Mouse (Mus musculus) R1 (cell line): Measurements from ENCODE around the gene Gpr137.
A peak's percentile ranks its signal among the peaks of the same experiment; 100 is the strongest.

Experiments
- DNase-seq: peaks from one replicate; pipeline ENCODE4 v3.0.0-alpha.2; 2018; ENCODE audit warnings: low read depth, low spot score

The Gpr137 gene

DNA sequence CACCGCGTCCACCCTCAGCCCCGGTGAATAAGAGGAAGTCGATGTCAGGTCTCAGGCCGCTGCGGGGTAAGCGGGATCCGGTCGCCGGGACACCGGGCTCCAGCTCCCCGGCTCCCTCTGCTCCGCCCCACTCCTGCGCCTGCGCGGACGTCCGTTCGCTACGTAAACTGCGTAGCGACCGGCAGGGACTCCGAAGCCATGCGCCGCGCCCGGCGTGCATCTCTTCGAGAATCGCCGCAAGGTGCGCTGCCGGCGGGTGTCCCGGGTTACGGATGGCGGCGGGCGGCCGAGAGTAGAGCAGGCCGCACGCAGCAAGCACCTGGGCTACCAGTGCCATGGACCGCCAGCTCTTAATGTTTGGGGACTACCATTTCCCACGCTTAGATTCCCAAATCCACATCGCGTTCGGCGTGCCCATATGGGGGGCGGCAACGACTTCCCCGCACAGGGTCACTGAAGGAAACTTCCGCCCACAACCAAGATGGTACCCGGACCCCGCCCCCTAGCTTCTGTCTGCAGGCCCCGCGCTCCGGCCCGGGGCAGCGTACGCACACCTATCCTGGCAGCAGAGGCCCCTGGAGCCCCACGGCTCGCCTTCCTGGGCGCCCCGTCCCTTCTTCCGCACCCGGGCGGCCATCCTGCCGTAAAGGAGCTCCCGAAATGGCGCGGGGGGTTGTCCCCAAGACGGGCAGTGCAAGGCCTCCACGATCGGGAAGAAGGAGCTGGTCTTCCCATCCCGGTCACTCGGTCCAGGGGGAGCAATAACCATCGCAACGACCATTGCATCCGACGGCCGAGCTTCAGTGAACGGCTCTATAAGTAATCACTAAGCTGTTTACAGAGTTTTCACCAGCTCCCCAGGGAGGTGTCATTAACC, 670 bp downstream of the Gpr137 start, which contains the start of gene Bad:
Bad (plus strand) TSS at position 490 of the 877 bp plus-strand sequence.
- DNase-seq: peak; percentile 89

DNA sequence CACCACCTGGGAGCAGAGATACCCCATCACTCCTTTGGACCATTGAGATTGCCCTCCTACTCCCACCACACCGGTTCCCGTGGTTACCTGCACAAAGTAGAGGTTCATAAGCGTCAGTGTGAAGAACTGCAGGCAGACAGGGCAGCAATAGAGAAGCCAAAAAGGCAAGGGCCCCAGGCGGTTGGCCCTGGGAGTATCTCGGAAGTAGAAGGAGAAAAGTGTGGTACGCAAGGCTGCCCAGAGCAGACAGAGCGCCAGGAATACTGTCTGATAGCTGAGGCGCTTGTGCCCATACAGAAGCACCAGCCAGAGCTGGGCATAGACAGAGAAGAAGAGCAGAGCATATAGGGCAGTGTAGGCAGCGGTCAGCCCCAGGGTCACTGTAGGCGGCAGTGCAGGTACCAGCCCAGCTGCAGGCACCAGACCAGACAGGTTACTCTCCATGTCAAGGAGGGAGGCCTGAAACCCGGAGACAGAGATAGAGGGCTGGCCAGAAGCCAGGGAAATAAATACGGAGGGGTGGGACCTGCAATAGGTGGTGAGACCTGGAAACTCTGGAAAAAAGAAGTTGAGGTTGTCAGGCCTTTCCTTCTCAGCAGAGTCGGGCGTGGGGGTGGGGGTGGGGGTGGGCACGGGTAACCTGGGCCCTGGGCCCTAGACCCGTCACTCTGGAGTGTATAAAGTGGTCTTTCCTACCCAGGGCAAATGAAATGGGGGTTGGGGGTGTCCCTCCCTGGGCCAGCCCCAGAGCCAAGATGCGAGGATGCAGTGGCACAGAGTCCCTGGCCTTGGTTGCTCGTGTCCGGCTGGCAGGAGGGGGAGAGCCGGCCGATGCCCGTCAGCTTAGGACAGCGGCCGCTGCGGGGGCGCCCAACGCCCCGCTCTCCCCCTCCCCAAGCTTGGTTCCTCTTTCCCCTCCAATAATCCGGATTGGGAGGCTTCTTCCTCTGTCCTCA, 1.6 kb downstream of the Gpr137 start:
- peak; percentile 21 for DNase-seq

DNA sequence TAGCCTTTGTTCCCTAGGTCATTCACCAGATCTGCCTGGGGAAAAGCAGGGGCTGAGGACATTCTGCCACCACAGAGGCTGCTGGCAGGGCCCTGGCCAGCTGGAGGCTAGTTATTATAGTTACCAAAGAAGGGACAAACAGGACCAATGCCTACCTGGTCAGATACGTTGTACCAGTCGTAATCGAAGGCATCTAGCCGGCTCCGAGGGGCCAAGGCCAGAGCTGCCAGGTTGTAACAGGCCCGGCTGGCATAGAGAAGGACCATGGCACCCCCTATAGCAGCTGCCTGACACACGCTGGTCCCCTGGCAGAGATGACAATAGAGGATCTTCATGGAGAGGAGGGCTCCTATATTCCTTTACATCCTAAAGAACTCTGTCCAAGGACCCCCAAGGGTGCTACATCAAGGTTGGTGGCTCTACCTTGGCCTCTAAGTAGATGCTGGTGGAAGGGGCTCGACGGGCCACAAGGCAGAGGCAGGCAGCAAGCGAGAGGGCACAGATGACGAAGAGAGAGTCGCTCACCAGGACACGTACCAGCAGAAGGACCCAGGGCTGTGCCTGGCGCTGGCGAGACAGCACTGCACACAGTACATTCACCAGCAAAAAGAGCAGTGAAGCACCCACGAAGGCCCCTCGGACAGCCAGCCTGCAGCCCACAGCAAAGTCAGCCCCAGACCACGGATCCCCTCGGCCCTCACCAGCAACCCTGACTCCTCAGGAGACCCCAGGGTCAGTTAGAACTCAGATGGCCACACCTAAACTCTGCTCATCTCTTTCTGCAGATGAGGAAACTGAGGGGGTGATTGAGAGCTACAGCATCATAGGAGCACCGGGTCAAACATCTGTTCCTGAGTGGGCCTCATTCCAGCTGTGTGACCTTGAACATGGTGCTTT, 2.9 kb downstream of the Gpr137 start:
- no peak for DNase-seq

DNA sequence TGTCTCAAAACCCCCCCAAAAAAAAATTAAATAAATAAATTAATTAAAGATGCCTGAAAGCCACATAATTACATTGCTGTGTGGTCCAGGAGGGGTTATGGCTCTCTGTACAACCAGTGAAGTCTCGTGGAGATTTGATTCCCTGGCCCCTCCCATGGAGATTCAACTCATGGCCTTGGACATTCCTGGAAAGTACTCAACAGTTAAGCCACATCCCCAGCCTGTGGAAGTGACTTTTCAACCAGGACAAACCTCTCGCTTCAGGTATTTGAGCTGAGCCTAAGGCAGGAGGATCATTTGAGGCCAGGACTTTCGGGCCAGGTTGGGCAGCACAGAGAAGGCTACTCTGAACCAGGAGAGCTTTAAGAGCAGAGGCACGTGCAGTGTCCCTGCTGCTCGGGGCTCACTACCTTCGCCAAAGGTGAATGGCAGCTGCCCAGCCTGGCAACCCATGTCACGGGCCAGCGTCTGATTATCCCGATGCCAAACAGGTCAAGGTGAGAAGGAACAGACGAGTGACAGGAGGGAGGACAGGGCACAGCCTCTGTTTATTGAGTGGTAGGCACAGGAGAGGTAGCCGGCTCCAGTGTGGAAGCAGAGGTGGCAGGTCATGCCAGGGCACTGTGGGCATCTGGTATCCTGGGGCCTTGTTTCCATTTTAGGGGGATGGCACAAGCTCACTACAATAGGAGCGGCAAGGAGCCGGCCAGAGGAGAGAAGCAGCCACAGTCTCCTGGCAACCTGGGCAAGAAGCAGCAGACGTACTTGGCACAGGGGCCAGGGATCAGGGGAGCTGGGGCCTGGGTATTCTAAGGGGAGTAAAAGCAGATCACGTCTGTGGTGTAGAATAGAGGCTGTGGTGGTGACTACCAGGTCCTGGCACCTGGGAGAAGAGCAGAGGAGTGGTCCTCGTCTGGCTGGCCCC, 4.5 kb downstream of the Gpr137 start:
- DNase-seq: peak; percentile 27

DNA sequence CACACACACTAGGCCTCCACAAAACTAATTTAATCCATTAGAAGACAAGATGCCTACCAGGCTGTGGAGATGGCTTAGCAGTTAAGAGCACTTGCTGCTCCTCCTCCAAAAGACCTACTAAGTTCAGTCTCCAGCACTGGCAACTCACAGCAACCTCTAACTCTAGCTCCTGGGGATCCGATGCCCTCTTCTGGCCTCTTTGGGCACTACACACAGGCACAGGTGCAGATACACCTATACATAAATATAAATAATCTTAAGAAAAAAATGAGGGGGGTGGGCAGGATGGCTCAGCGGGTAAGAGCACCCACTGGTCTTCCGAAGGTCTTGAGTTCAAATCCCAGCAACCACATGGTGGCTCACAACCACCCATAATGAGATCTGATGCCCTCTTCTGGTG, 6.0 kb downstream of the Gpr137 start:
- DNase-seq: peak; percentile 68

DNA sequence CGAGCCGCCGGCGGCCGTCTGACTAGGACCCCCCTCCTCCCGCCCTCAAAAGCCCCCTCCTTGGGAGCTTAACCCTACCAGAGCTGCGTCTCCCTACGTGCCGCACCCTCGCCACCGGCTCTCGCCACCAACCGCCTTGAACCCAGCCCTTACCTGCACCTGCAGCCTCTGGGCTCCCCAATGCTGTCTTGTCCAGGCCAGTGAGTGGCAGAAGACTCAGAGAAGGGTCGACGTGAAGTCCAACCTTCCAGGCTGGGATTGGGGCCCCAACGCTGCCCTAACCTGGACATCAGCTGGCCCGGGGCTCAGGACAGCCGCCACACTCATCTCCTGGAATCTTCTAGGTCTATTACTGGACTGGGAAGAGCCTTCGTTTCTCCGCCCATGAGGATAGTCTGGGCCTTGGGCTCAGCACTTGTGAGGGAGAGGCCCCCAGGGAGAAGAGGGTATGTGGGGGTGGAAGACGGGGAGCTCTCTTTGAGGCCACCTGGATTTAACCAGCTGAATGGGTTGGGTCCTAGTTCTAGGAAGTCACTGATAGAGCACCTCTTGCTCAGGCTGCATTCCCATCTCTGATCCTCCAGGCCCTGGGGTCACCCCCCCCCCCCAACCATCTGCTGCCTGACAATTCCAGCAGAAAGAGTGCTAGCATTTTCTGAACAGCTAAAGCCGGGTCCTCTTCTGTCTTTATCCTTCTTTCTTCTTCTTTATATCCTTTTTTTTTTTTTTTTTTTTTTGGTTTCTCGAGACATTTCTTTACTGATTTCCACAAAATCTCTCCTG, 7.9 kb downstream of the Gpr137 start, which contains the start of gene Kcnk4:
Kcnk4 (minus strand) TSS at position 321 of the 783 bp plus-strand sequence.
- DNase-seq: no peak

DNA sequence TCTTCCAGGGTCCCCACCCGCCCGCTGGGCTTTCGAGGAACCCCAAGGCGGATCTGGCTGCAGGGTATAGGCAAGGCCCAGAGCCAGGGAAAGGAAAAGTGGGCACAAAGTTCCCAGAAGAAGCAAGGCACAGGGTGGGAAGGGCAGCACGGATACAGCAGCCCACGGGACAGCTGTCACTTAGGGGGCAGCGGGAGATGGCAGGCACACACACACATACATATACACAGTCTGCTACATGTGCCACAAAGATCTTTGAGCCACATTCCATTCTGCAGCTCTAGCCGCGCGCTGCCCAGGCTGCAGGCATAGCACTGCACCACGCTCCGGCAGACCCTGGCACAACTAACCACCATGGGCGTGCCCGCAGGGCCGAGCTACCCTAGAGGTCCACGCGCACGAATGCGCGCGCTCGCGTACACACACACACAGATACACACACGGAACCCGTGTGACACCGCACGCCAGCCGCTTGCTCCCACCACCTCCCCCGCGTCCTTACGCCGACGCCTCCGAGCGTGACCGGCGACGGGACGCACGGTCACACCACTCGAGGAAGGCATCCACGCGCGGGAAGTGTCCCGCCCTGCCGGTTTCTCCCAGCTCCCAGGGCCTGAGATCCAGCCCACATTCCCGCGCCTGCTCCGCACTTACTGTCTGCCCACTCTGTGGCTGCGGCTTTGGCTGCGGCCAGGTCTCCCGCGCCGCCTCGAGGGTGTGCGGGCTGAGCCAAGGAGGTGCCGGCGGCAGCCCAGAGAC, 8.7 kb downstream of the Gpr137 start:
- DNase-seq: peak; percentile 36

DNA sequence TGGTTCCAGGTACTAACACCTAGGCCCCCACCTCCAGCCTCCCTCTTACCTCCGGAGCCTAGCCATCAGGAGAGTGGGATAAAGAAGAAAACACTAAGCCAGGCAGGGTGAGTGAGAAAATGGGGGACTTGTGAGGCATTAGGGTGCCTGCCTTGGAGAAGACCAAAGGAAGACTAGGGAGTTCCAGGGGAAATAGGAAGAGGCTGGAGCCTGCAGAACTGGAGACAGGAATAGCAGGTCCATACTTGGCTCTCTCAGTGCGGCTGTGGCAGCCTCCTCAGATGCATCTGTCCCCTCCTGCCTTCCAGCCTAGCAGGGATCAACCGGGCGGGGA, 9.2 kb downstream of the Gpr137 start:
- DNase-seq: no peak

DNA sequence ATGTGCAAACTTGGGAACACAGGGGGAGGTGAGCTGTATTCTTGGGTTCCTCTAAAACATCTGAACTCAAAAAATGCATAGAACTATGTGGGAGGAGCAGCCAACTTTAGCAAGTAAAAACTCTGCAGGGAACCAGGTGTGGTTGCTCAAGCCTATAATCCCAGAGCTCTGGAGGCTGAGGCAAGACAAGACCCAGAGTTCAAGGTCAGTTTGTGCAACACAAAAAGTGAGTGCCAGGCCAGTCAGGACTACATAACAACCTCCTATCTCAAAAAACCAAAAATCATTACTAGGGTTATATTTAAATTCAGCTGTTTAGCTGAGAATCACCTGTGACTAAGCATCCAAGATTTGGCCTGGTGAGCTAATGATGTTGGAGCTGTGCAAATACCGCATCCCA, 10.3 kb downstream of the Gpr137 start:
- DNase-seq: peak; percentile 81

DNA sequence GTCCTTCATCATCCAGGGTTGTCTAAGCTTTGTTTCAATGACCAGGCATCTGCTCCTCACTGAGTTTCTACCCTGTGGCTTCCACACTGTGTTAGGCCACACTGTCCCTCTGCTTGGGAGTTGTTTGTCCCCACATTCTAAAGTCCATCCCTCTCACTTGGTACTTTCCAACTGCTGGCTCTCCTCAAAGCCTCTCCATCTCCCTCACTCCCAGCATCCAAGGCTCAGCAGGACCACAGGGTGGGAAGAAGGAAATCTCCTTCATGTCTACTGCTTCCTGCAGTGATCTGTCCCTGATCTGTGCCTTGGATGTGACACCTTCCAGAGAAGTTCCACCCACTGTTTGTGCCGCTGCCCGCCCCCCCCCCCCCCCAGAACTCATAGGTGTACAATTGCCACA, 11.3 kb downstream of the Gpr137 start:
- DNase-seq: no peak

DNA sequence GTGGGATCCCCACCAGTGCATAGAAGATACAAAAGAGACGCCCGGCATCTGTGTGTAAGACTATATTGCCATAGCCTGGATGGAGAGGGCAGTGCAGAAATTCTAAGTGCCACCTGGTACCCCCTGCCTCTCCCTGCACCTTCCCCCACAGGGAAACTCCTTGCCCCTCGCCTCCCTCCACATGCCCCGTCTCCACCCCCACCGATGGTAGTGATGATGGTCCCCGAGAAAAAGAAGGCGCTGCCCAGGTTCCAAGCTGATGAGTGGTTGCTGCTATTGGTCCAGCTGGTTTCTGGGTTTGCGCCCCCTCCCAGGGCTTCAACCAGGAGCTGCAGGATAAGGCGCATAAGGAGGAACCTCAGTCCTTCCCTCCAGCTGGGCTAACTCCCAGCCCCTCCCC, 14.2 kb downstream of the Gpr137 start:
- DNase-seq: no peak

DNA sequence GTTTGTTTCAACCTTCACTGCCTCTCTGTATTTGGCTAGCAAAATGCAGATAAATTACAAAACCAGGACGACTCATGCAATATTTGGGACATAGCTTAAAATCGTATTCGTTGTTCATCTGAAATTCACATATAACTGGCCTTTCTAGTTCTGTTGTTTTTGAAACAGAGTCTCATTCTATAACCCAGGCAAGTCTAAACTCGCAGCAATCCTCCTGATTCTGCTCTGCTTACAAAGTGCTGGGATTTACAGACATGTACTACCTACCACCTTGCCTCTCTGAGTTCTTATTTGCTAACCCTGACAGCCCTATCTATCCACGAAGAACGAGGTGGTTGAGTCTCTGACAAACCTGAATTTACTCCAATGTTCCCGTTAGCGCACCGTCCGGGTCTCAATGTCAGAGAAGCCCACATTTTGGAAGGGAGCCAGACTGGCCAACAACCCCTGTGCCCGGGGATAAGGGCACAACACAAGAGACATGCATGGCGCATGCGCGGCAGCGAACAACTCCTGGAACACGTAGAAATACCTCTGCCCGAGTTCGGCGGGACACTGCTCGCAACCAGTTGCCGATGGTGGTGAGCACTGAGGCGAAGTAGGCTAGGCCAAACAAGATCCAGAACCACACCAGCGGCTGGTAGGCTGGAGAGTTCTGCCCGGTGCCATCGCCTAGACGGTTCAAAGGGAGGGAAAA, 15.6 kb downstream of the Gpr137 start:
- DNase-seq: peak; percentile 56

DNA sequence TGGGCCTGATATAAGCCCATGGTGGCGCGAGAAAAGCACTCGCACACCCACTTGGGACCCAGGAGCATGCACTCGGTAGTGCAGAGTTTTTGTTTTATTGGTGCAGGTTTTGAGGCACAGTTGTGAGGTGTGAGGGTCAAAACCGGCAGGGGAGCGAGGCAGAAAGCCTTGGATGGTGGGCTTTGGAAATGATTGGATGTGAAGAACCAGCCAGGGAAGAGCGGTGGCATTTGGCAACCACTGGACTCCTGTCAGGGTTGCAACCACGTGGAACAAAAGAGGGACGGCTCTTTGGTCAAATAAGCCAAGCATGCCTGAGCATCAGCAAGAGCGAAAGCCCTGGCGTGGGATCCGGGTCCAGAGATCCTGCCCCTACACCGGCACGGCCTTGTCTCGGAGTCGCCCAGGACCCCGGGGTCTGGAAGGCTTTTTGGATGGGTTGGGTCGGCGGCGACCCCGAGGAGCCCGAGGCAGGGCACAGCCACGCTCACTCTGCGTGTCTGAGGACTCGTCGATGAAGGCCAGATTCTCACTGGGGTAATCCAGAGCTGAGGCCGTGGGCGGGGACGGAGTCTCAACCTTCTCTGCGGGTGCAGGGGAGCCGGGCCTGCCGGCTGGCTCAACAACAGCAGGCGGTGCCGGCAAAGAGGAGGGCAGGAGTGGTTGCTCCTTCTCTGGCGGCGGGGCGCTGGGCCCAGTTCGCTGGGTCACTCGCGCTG, 16.5 kb downstream of the Gpr137 start:
- DNase-seq: peak; percentile 49

DNA sequence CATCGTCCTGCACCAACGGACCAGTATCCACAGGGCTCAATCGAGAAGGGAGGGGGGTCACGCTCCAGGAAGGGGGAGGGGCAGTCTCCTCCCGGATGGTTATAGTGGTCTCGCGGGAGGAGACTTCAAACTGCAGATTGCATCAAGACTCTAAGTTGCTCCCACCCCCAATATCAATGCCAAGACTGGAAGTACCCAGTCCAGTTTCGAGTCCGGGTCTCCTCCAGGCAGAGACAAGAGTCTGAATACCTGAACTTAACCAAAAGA, 17.0 kb downstream of the Gpr137 start, which contains the start of gene Catsperz:
Catsperz (minus strand) TSS at position 74 of the 267 bp plus-strand sequence.
- peak; percentile 62 for DNase-seq

DNA sequence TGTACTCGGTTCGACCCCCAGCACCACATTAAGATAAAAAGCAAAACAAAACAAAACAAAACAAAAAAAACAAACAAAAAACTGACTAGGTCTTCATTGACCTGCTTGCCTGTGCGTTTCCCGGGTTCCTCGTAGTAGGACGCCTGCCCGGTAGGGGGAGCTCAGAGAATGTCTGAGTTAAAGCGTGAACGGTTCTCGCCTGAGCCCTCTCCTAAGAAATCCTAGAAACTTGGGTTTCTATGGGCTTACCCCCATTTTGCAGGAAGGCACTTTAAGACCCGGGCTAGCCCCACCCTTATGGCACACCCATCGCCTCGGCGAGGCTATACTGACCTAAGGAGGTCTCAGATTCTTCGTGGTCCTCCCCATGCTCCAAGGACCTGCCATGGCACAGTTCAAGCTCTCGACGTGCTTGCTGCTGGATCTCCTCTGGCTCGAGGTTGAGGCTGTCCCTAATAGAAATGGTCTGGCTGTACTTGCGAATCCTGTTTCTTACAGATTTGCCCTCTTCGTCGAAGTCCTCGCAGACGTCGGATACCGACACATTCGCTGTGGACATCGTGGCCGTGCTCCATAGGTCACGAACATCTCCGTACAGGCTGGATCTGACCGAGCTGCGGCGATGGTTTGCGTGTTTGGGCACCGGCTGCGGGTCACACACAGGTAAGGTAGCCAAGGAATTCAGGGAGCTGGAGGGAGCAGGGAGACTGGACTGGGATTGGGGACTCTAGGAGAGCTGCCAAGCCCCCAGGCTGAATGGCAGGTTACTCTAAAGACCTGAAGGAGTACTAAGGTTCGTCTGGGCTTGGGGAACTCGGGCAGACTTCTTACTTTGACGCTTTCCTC, 17.6 kb downstream of the Gpr137 start:
- peak; percentile 84 for DNase-seq

DNA sequence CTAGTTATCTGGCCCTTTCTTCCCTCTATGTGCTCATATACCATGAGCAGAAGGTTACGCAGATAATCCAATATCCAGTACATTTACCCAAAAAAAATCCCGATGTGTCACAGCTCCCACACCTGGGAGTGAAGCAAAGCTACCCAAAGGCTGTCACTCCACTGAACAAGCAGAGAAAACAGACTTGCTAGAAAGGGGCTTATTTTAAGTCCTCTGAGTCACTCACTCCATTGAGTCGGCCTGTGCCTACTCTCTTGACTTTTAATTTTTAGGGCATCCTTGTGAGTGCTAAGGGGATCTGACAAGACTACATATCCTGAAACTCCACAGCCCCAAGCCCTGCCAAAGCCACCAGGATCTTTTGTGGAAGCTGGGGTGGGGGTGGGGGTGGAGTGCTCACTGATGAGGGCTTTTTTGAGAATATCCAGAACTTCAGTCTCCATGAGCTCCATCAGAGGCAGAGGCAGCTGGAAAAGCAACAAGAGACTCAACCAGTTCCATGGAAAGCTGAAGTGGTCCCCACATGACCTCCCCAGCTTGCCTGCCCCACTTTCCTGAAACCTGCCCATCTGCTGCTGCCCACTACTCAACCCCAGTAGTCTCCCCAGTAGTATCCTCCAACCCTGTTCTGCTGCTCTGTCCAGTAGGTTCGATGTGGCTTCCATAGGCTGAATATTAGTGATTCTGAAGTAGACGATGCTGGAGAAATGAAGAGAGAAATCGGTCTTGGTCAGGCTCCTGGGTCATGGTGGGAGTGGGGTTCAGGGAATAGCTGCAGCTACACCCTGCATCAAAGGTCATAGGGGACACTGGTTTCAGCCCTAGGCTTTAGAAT, 19.2 kb downstream of the Gpr137 start:
- DNase-seq: no peak
